Mouse (Mus musculus): Measurements from ENCODE around the gene Gm15013.
"Not testable (repeated sequence)": the region's sequence is repeated elsewhere in the genome, so short reads cannot be mapped to it uniquely, and the experiment has no call there.

Gm15013 gene

GRCm38 (mm10) chrX:139714381-139714780 lies at the start of gene Gm15013:
Gene Gm15013 (minus strand): TSS chrX:139714481.
- DNase-seq (ENCODE audit: low spot score in 2 of 2): no peak

GRCm38 (mm10) chrX:139762546-139762945 lies 48.3 kb upstream of the Gm15013 start:
- peak in 1 of 2 experiments; percentile 8 for DNase-seq (ENCODE audit: low spot score in 2 of 2)

- DNase-seq (ENCODE audit: low spot score in 2 of 2): not testable (repeated sequence)
Measured at GRCm38 (mm10) chrX:139758634-139759033, 44.4 kb upstream of the Gm15013 start.

- no peak for DNase-seq (ENCODE audit: low spot score in 2 of 2)
Measured at GRCm38 (mm10) chrX:139751855-139752254, 37.6 kb upstream of the Gm15013 start.

- no peak for DNase-seq (ENCODE audit: low spot score in 2 of 2)
Measured at GRCm38 (mm10) chrX:139737066-139737465, 22.8 kb upstream of the Gm15013 start.

GRCm38 (mm10) chrX:139730541-139730940 lies 16.3 kb upstream of the Gm15013 start:
- DNase-seq (ENCODE audit: low spot score in 2 of 2): no peak

- DNase-seq (ENCODE audit: low spot score in 2 of 2): no peak
Measured at GRCm38 (mm10) chrX:139722350-139722749, 8.1 kb upstream of the Gm15013 start.

- DNase-seq (ENCODE audit: low spot score in 2 of 2): peak; percentile 55 to 77
Measured at GRCm38 (mm10) chrX:139684775-139685695, 29.2 kb downstream of the Gm15013 start, which contains the start of gene Tbc1d8b. Gene Tbc1d8b (plus strand): TSS chrX:139684996.

GRCm38 (mm10) chrX:139684410-139684774 lies 29.9 kb downstream of the Gm15013 start:
- no peak for DNase-seq (ENCODE audit: low spot score in 2 of 2)

GRCm38 (mm10) chrX:139665829-139666228 lies 48.5 kb downstream of the Gm15013 start:
- DNase-seq (ENCODE audit: low spot score in 2 of 2): no peak

All from right cerebral cortex, postnatal 36 days (tissue).